ENCODE assay signal across 8 mouse cellular contexts in the genomic region with DNA sequence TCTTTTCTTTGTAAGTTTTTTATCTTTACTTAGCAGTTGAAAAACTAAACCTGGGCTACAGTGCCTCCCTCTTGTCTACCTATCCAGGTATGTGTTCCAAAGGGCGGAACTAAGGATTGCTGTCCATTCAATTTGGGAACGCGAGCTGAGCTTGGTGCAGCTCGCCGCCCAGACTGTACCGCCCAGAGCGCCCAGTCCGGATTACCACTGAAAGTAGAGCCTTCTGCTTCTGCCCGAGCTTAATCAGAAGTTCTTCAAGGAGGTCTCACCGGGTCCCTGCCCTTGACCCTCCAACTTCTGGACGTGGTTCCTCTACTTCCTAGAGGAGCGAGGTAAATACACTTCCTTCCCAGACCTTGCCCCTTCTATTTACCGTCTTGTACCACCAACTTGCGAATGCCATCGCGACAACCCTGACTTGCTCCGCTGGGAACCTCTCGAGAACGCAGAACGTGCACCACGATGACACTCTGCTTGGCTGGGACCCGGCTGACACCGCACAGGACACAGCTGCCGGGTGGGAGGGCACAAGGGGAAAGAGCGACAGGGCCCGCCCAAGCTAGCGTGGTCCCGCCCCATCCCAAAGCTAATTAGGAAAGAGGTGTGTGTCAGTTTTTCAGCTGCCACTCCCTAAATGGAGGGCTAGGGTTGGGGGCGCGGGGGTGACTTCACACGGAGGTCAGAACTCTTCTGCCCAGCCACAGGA. TPM values are rescaled to one million over a fixed set of nuclear protein-coding genes. Genes with fewer than 3 reads are reported as not detected.
DNase-seq lines count a peak whose midpoint lies in the region; ATAC-seq lines count a peak whose summit lies in the region.

No protein-coding gene starts in this region.

- peak overlapping the region; percentile 66 for H3K4me3 ChIP-seq in hindbrain, embryonic 13.5 days
- H3K4me3 ChIP-seq in midbrain, embryonic 16.5 days (ENCODE audit: low read depth, low read length): peak overlapping the region; percentile 66

- H3K36me3 ChIP-seq in hindbrain, embryonic 13.5 days: no peaks in the 10 kb centered on the region
- H3K36me3 ChIP-seq in midbrain, embryonic 16.5 days (ENCODE audit: control insufficient read depth, insufficient read depth, low read length): no peaks in the 10 kb centered on the region
- no peaks in the 10 kb centered on the region for H3K36me3 ChIP-seq in splenic B cell, adult 2 months (ENCODE audit: control insufficient read depth, insufficient read depth, low read length, poor library complexity, severe bottlenecking)

- peak overlapping the region; percentile 98 for H3K4me2 ChIP-seq in hindbrain, embryonic 13.5 days
- peak overlapping the region; percentile 99 for H3K4me2 ChIP-seq in midbrain, embryonic 16.5 days (ENCODE audit: low read length)

- no peaks in the 10 kb centered on the region for H3K9me3 ChIP-seq in hindbrain, embryonic 13.5 days
- no peaks in the 10 kb centered on the region for H3K9me3 ChIP-seq in midbrain, embryonic 16.5 days (replicated peaks; ENCODE audit: control insufficient read depth, low read length, poor library complexity, severe bottlenecking)

- peaks cover 13% of the 10 kb centered on the region for H3K27me3 ChIP-seq in hindbrain, embryonic 13.5 days
- no peaks in the 10 kb centered on the region; the same call in 1 of the 2 replicates for H3K27me3 ChIP-seq in midbrain, embryonic 16.5 days (ENCODE audit: control insufficient read depth, insufficient read depth, low read depth, low read length)
- no peaks in the 10 kb centered on the region for H3K27me3 ChIP-seq in splenic B cell, adult 2 months (ENCODE audit: control insufficient read depth, insufficient read depth, low read length, poor library complexity, severe bottlenecking)

- WGBS in hindbrain, embryonic 13.5 days: 2% methylated on average over 31 of the region's 31 CpGs
- WGBS in midbrain, embryonic 16.5 days: 1% methylated on average over 30 of the region's 31 CpGs

- no peak overlapping the region for H3K27ac ChIP-seq in hindbrain, embryonic 13.5 days
- no peak overlapping the region for H3K27ac ChIP-seq in midbrain, embryonic 16.5 days (ENCODE audit: low read length)

- DNase-seq in right cerebral cortex, postnatal 10 days (ENCODE audit: low spot score in 2 of 2): peak; percentile 20 to 27
- no peak for DNase-seq in right cerebral cortex, adult 2 months (ENCODE audit: low spot score in 2 of 2)
- DNase-seq in cerebellum, postnatal 14 days: peak; percentile 20 to 29
- DNase-seq in frontal cortex, postnatal 36 days (ENCODE audit: low spot score in 2 of 2): peak; percentile 1 to 3
- DNase-seq in liver: peak; percentile 87
- peak; percentile 75 for DNase-seq in splenic B cell, adult 2 months (ENCODE audit: low read depth, low spot score)

- peaks cover 15% of the 10 kb centered on the region for H3K4me1 ChIP-seq in hindbrain, embryonic 13.5 days (replicated peaks)
- H3K4me1 ChIP-seq in midbrain, embryonic 16.5 days (ENCODE audit: control insufficient read depth, insufficient read depth, low read length): peaks cover 7% of the 10 kb centered on the region; the same call in 1 of the 2 replicates

- peak overlapping the region; percentile 78 for H3K9ac ChIP-seq in hindbrain, embryonic 13.5 days
- H3K9ac ChIP-seq in midbrain, embryonic 16.5 days (ENCODE audit: low read depth, low read length): peak overlapping the region; percentile 67

- peak; percentile 87 for ATAC-seq in hindbrain, embryonic 13.5 days (ENCODE audit: low FRiP score)
- ATAC-seq in midbrain, embryonic 16.5 days: peak; percentile 89

RNA-seq across cellular contexts. Expression of a gene that starts 1.0 kb away (rescaled TPM):
- polyA plus RNA-seq in hindbrain, embryonic 13.5 days (2015; fragmentation: Nextera tagmentation; extraction: Ambion mirVana): 10.0 and 11.1 TPM in 2 replicates
- polyA plus RNA-seq in midbrain, embryonic 16.5 days (2015; fragmentation: Nextera tagmentation; extraction: Ambion mirVana): 6.0 and 7.2 TPM in 2 replicates

Comparison
In these comparisons a context has a peak if more than half of its experiments do, and no peak if none do; other contexts are left out.
1. DNase-seq: peak in right cerebral cortex, postnatal 10 days (2 of 2), cerebellum, postnatal 14 days (2 of 2), frontal cortex, postnatal 36 days (2 of 2), liver (single experiment) and splenic B cell, adult 2 months (single experiment); none in right cerebral cortex, adult 2 months (0 of 2).